Mouse (Mus musculus): ENCODE measurements around the gene Mob2.

GRCm38 (mm10) chr7:142086159-142086905 lies 25.5 kb upstream of the Mob2 start:
- TF ChIP-seq EP300 (IDR thresholded peaks at IDR 0.05; ENCODE audit: insufficient read depth, low read depth, low read length) (no peak), POLR2A (IDR thresholded peaks at IDR 0.05; ENCODE audit: insufficient read depth, low read length) (no peak), CTCF (IDR thresholded peaks at IDR 0.05; ENCODE audit: low read depth, low read length) (no peak)
